Mouse (Mus musculus) stomach, embryonic 14.5 days (tissue): ENCODE data around the gene Pced1b. TPM values are rescaled to one million over a fixed set of nuclear protein-coding genes. Genes with fewer than 3 reads are reported as not detected.

Source experiments
- ATAC-seq: fragments of 200-750 bp; cut with Nextera tagmentation; 2 replicates; pipeline ENCODE4 v1.8.0; 2017; ENCODE audit warnings: low read depth, moderate TSS enrichment; ENCODE audit not compliant: insufficient number of reproducible peaks, insufficient read depth, low FRiP score
- H3K27ac ChIP-seq: fragments of 300-500 bp; sonication (generic); 2 replicates; pipeline ENCODE4 v1.5.1; 2014; ENCODE audit warnings: mild to moderate bottlenecking, low read length, moderate library complexity, mixed read lengths
- H3K27me3 ChIP-seq: fragments of 300-500 bp; sonication (generic); 2 replicates; pipeline ENCODE4 v1.6.1; 2014; ENCODE audit warnings: low read length, control low read depth, mixed read lengths; ENCODE audit not compliant: control insufficient read depth, insufficient read depth
- H3K36me3 ChIP-seq: fragments of 300-500 bp; sonication (generic); 2 replicates; pipeline ENCODE4 v1.6.1; 2014; ENCODE audit warnings: mild to moderate bottlenecking, control low read depth, low read length, moderate library complexity, mixed read lengths; ENCODE audit not compliant: control insufficient read depth, insufficient read depth
- H3K4me1 ChIP-seq: fragments of 300-500 bp; sonication (generic); 2 replicates; pipeline ENCODE4 v1.6.1; 2014; ENCODE audit warnings: low read length, control low read depth, mixed read lengths; ENCODE audit not compliant: control insufficient read depth, insufficient read depth
- H3K4me2 ChIP-seq: fragments of 300-500 bp; sonication (generic); replicated peaks from 2 replicates; pipeline ENCODE4 v1.6.1; 2014; ENCODE audit warnings: low read depth, low read length, control low read depth
- H3K4me3 ChIP-seq: fragments of 300-500 bp; sonication (generic); 2 replicates; pipeline ENCODE4 v1.5.1; 2014; ENCODE audit warnings: low read depth, low read length, control low read depth
- H3K9ac ChIP-seq: fragments of 300-500 bp; sonication (generic); replicated peaks from 2 replicates; pipeline ENCODE4 v1.6.1; 2014; ENCODE audit warnings: low read depth, mild to moderate bottlenecking, control low read depth, low read length, moderate library complexity, mixed read lengths
- H3K9me3 ChIP-seq: fragments of 300-500 bp; sonication (generic); 2 replicates; pipeline ENCODE4 v1.6.1; 2016; ENCODE audit warnings: low read depth, low read length, control low read depth; ENCODE audit not compliant: control insufficient read depth
- WGBS: fragments of 180-500 bp; shearing (Covaris S2); extraction: QIAGEN DNeasy Blood & Tissue Kit; methylation state at CpG from one replicate; pipeline ENCODE4 v1.1.7; 2014; 5-methylcytosine and 5-hydroxymethylcytosine counted together
- polyA plus RNA-seq: library from polyadenylated mRNA; unstranded; fragments of >200 nt; fragmentation: Nextera tagmentation; extraction: Ambion mirVana; gene quantifications from 2 replicates; pipeline ENCODE4 v1.2.1, GENCODE M21; 2014

Gene Pced1b
- polyA plus RNA-seq, 1 experiment from 2014 or later = 4.1 TPM

DNA sequence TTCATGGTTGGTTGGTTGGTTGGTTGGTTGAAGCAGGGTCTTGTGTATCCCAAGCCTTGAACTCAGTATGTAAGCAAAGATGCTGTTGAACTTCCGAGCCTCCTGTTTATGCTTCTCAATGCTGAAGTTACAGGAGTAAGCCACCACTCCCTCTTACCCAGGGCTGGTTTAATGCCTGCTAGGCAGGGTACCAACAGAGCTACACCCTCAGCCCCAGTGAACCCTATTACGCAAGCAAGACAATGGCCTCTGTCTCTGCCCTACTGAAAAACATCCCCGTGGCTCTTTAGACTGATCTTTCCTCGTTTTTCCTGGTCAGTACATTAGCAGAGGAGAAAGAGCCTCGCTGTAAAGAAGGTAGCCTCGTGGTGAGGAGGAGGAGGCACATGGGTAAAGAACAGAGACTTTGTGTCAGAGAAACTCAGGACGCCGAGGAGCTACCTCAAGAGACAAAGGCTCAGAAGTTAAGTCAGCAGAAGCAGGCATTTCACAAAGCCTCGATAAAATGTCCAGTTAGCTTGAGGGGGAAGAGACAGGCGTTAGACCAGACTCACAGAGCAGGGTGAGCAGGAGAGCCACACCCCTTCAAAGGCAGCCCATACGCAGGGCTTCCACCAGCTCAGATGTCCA, 13.2 kb downstream of the Pced1b start:
- Histone ChIP-seq H3K36me3 (no peaks in the 10 kb centered on the region), H3K27ac (no peak overlapping the region), H3K4me3 (no peak overlapping the region), H3K4me2 (no peak overlapping the region), H3K9ac (no peak overlapping the region), H3K27me3 (no peaks in the 10 kb centered on the region), H3K9me3 (no peaks in the 10 kb centered on the region), H3K4me1 (no peaks in the 10 kb centered on the region)
- WGBS = 75% methylated on average over 11 of the region's 11 CpGs
- ATAC-seq = no peak

DNA sequence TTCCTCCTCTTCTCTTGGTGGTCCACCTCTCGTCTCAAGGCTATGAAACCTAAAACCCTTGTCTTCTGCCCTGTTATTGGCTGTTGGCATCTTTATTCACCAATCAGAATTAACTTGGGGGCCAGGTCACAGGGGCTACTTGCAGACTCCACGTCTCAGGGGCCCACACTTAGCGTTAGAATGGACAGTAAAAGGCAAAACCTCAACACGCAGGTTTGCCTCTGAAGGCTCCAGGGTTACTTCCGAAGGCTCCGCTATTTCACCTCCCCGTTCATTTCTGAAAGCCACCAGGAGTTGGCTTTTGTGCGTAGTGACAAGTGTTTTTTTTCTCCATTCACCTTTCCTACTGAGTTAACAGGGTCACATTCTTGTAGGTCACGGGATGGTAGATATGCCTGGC, 15.3 kb downstream of the Pced1b start:
- no peak for ATAC-seq
- no peak overlapping the region for H3K4me3 ChIP-seq
- no peaks in the 10 kb centered on the region for H3K9me3 ChIP-seq
- H3K27me3 ChIP-seq = no peaks in the 10 kb centered on the region
- H3K36me3 ChIP-seq = no peaks in the 10 kb centered on the region
- no peak overlapping the region for H3K9ac ChIP-seq
- no peak overlapping the region for H3K4me2 ChIP-seq
- WGBS = 65% methylated on average over 9 of the region's 9 CpGs
- 0 out of 2 replicates have a peak, but pooled peaks cover 4% of the 10 kb centered on the region for H3K4me1 ChIP-seq
- H3K27ac ChIP-seq = no peak overlapping the region

DNA sequence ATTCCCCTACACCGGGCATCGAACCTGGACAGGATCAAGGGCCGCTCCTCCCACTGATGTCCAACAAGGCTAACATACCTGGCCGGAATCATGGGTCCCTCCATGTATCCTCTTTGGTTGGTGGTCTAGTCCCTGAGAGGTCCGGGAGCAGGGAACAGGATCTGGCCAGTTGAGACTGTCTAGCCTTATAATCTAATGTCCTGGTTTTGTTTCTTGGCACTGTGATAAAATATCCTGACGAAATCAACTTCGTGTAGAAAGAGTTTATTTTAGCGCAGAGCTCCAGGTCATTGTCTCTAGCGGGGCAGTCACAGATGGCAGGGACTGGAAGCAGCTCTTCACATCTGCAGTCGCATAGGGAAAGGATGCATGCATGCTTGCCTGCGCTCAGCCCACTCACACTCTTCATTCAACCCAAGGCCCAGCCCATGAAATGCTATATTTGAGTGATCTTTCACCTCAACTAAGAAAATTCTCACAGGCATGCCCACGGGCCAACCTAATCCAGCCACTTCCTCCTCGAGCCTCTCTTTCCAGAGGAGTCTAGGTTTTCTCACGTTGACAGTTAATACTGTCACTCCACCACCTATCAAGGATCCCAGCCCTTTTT, 19.4 kb downstream of the Pced1b start:
- Histone ChIP-seq H3K9ac (no peak overlapping the region), H3K36me3 (no peaks in the 10 kb centered on the region), H3K4me3 (no peak overlapping the region), H3K4me1 (0 out of 2 replicates have a peak, but pooled peaks cover 7% of the 10 kb centered on the region), H3K27me3 (no peaks in the 10 kb centered on the region), H3K9me3 (no peaks in the 10 kb centered on the region), H3K27ac (no peak overlapping the region), H3K4me2 (no peak overlapping the region)
- 58% methylated on average over 14 of the region's 14 CpGs for WGBS
- ATAC-seq = no peak

DNA sequence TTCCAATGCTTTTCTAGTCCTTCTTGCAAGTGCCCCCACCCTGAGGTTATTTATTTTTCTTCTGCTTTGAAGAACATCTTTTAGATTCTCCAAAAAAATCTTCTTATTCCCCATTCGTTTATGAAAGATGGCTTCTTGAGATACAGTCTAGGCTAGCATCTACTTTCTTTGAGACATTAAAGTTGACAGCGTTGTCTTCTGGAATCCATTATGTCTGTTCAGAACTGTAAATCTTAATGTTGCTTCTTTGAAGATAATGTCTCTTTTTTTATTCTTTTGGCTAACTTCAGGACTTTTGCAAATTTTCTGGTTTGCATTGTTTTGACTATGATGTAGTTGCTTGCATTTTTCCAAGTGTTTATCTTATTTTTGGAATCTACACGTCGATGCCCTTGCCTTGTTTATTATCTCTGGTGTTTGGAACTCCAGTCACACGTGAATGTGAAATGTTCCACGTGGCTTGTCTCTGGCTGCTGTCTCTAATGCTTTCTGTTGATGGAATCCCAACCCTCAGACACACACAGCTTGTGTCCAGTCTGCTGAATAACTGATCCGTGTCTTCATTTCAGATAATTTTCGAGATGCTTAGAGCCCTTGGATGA, 20.3 kb downstream of the Pced1b start:
- ATAC-seq = no peak
- Histone ChIP-seq H3K9me3 (no peaks in the 10 kb centered on the region), H3K4me3 (no peak overlapping the region), H3K9ac (no peak overlapping the region), H3K27me3 (no peaks in the 10 kb centered on the region), H3K4me2 (no peak overlapping the region), H3K36me3 (no peaks in the 10 kb centered on the region), H3K4me1 (peaks cover 10% of the 10 kb centered on the region; the same call in 1 of the 2 replicates), H3K27ac (no peak overlapping the region)
- WGBS = 41% methylated on average over 8 of the region's 8 CpGs

DNA sequence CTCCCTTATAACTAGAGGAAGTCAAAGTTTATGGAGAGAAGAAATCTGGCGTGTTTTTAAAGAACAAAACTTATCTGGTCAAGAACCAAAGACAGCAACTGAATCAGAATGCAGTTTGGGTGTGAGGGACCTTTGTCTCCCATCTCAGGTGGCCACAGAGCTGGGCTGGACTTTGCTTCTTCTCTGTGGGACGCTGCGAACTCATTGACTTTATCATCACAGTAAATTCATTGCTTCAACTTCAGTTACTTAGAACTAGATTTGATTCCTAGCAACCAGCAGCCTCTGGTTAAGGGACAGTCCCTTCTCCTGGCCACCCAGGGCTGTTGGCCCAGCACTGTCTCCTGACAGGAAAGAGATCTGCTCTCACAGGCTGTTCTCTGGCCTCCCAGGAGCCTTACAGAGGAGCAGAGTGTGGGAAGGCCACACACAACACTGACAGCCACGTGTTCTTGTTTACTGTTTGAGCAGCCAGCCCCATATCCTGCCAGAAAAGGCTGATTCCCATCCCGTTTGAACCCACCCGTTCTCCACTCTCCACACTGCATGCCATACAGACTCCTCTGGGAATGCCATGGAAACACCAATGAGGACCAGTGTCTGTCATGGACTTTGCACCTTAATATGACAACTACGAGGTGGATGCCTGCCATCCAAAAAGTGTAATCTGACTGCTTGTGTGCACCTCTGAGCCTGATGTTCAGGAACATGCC, 25.2 kb downstream of the Pced1b start:
- ATAC-seq = no peak
- WGBS = 42% methylated on average over 7 of the region's 7 CpGs
- Histone ChIP-seq H3K9ac (no peak overlapping the region), H3K4me1 (peaks cover 7% of the 10 kb centered on the region; the same call in 1 of the 2 replicates), H3K36me3 (no peaks in the 10 kb centered on the region), H3K4me3 (no peak overlapping the region), H3K9me3 (no peaks in the 10 kb centered on the region), H3K4me2 (no peak overlapping the region), H3K27me3 (no peaks in the 10 kb centered on the region), H3K27ac (0 out of 2 replicates have a peak overlapping the region, but pooled peaks have one; percentile 52)

DNA sequence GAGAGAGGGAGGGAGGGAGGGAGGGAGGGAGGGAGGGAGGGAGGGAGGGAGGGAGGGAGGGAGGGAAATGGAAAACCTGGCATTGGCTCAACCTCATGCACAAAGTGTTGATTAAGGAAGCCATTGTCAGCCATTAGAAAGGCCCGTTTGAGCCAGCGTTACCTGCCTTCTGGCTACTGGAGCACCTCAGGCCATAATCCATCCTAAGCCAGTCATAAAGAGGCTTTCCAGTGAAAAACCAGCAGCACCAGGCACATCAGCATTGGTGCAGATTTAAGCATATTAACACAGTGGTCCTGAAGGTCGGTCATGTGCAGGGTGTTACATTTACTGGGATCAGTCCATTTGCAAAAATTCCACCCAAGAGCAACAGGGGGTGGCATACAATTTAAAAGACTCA, 25.9 kb downstream of the Pced1b start:
- Histone ChIP-seq H3K9ac (no peak overlapping the region), H3K4me2 (no peak overlapping the region), H3K4me1 (peaks cover 7% of the 10 kb centered on the region; the same call in 1 of the 2 replicates), H3K27ac (no peak overlapping the region), H3K36me3 (no peaks in the 10 kb centered on the region), H3K4me3 (no peak overlapping the region), H3K27me3 (no peaks in the 10 kb centered on the region), H3K9me3 (no peaks in the 10 kb centered on the region)
- ATAC-seq = no peak
- 83% methylated on average over 3 of the region's 3 CpGs for WGBS

DNA sequence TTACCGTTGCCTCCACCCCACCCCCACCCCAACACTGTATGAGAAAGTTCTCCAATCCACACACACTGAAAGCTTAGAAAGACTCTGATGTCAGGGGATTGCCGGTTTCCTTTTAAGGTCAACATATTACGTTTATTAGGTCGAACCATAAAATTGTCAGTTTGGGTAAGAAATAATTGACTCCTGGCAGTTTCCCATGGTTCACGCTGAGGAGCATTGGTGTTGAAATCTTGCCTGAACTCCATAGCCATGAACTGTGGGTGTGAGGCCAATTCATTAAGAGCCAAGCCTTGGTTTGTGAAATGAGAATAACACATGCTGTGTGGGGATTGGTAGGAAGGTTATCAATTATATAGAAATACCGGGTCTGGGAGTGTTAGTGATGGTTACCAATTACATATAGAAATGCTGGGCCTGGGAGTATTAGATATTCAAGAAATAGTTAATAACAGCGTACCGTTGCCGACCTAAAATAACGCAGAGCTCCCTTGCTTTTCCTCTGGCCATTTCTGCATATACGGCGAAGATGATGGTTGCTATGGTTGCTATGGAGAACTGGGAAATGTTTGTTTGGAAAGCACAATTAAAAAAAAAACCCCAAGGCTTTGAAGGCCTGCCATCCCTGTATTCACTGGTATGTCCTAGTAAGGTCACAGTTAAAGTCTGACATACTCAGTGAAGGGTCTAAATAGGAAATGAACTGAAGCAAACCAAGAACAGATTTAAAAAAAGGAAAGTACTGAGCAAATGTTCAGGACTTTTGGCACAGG, 28.9 kb downstream of the Pced1b start:
- Histone ChIP-seq H3K4me2 (no peak overlapping the region), H3K27ac (no peak overlapping the region), H3K27me3 (no peaks in the 10 kb centered on the region), H3K36me3 (no peaks in the 10 kb centered on the region), H3K9ac (no peak overlapping the region), H3K4me1 (peaks cover 9% of the 10 kb centered on the region; the same call in 1 of the 2 replicates), H3K9me3 (no peaks in the 10 kb centered on the region), H3K4me3 (no peak overlapping the region)
- WGBS = 87% methylated on average over 12 of the region's 12 CpGs
- no peak for ATAC-seq

DNA sequence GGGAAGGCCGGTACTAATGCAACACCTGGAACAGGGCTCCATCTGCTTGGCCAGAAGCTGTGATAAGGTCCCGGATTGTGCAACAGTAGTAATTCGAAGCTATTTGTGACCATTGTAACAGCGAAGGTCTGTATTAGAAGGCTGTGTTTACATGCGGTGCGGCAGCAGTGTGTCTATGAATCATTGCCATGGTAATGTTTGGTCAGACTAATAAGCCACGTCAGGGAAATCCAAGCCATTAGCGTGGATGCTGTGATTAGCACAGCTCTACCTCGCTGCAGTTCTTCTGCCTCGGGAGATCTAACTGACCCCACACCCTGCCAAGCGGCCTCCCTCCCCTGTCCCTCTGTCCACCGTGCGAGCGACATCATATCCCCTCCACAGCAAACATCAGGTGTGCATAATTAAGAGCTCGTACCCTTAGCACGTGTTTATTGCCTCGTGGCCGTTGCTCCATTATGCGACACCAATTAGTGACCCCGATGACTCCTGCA, 29.8 kb downstream of the Pced1b start:
- Histone ChIP-seq H3K27me3 (no peaks in the 10 kb centered on the region), H3K27ac (no peak overlapping the region), H3K4me3 (no peak overlapping the region), H3K4me1 (peaks cover 9% of the 10 kb centered on the region; the same call in 1 of the 2 replicates), H3K9me3 (no peaks in the 10 kb centered on the region), H3K36me3 (no peaks in the 10 kb centered on the region), H3K4me2 (no peak overlapping the region), H3K9ac (no peak overlapping the region)
- WGBS = 45% methylated on average over 20 of the region's 20 CpGs
- no peak for ATAC-seq
